In the genomic region with DNA sequence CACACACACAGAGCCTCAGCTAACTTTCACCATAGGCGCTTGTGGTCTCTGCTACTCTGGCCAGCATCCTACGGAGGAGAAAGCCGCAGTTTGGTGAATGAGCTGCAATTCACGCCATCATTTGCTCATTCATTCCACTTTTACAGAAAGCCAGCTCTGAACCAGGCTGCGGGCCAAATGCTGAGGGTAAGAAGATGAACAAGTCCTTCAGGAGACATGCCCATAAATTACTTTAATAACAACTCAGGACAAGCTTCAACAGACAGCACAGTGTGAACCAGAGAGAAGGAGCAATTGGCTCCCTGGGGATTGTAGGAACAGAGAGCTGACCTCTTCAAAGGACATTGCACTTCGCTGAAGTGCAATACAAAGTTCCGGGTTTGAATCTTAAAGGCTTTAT, we compare ENCODE assay signal across 9 mouse cellular contexts. TPM values are rescaled to one million over a fixed set of nuclear protein-coding genes. Genes with fewer than 3 reads are reported as not detected.
A peak's percentile ranks its signal among the peaks of the same experiment; 100 is the strongest.
DNase-seq lines count a peak whose midpoint lies in the region; ATAC-seq lines count a peak whose summit lies in the region.
"Had no signal": no experiment of that assay in that cellular context is flagged by ENCODE, and none has a peak within 500 bp of the region (broad histone marks: within the 10 kb centered on the region; RNA-seq: fewer than 3 reads in every experiment).

No protein-coding gene starts in this region.

- WGBS in embryonic facial prominence, embryonic 12.5 days: 67% methylated on average over 7 of the region's 7 CpGs
- WGBS in embryonic facial prominence, embryonic 10.5 days: 67% methylated on average over 7 of the region's 7 CpGs
- WGBS in liver, embryonic 13.5 days (ENCODE audit: insufficient replicate concordance): 44% methylated on average over 7 of the region's 7 CpGs

- H3K36me3 ChIP-seq in embryonic facial prominence, embryonic 12.5 days: no peaks in the 10 kb centered on the region
- H3K36me3 ChIP-seq in embryonic facial prominence, embryonic 10.5 days (replicated peaks): no peaks in the 10 kb centered on the region
- peaks cover 8% of the 10 kb centered on the region; the same call in 1 of the 2 replicates for H3K36me3 ChIP-seq in liver, embryonic 13.5 days

- H3K4me1 ChIP-seq in embryonic facial prominence, embryonic 12.5 days: peaks cover 5% of the 10 kb centered on the region
- peaks cover 20% of the 10 kb centered on the region for H3K4me1 ChIP-seq in embryonic facial prominence, embryonic 10.5 days
- H3K4me1 ChIP-seq in liver, embryonic 13.5 days (replicated peaks): peaks cover 77% of the 10 kb centered on the region

- H3K27me3 ChIP-seq in embryonic facial prominence, embryonic 12.5 days: peaks cover 35% of the 10 kb centered on the region
- peaks cover 55% of the 10 kb centered on the region for H3K27me3 ChIP-seq in embryonic facial prominence, embryonic 10.5 days (replicated peaks; ENCODE audit: low read depth, poor library complexity, severe bottlenecking)
- no peaks in the 10 kb centered on the region for H3K27me3 ChIP-seq in liver, embryonic 13.5 days

- H3K9me3 ChIP-seq in embryonic facial prominence, embryonic 12.5 days: no peaks in the 10 kb centered on the region
- no peaks in the 10 kb centered on the region for H3K9me3 ChIP-seq in embryonic facial prominence, embryonic 10.5 days
- H3K9me3 ChIP-seq in liver, embryonic 13.5 days (replicated peaks): no peaks in the 10 kb centered on the region

- H3K4me2 ChIP-seq in embryonic facial prominence, embryonic 12.5 days (replicated peaks): 0 out of 2 replicates have a peak overlapping the region, but pooled peaks have one; percentile 99
- H3K4me2 ChIP-seq in liver, embryonic 13.5 days: peak overlapping the region; percentile 91

- ATAC-seq in embryonic facial prominence, embryonic 12.5 days (ENCODE audit: insufficient number of reproducible peaks, insufficient read depth, low FRiP score, low TSS enrichment): no peak
- ATAC-seq in liver, embryonic 13.5 days (ENCODE audit: low read depth): no peak
- ATAC-seq in megakaryocyte, adult 5-6 weeks (ENCODE audit: poor library complexity, severe bottlenecking): no peak

- no peak for DNase-seq in embryonic facial prominence, embryonic 10.5 days (ENCODE audit: low spot score)
- DNase-seq in kidney, adult 11 months: peak; percentile 16
- DNase-seq in kidney, adult 8-10 months: no peak
- DNase-seq in adrenal gland, postnatal 25 days: peak; percentile 58
- DNase-seq in liver, embryonic 13.5 days: no peak
- DNase-seq in right cerebral cortex, postnatal 4 days: no peak

- no peak overlapping the region for H3K9ac ChIP-seq in embryonic facial prominence, embryonic 12.5 days
- peak overlapping the region; percentile 69 for H3K9ac ChIP-seq in liver, embryonic 13.5 days

- no peak overlapping the region for H3K27ac ChIP-seq in embryonic facial prominence, embryonic 12.5 days
- H3K27ac ChIP-seq in embryonic facial prominence, embryonic 10.5 days (replicated peaks): no peak overlapping the region; the same call in 1 of the 2 replicates
- peak overlapping the region; percentile 94 for H3K27ac ChIP-seq in liver, embryonic 13.5 days

- no peak overlapping the region for H3K4me3 ChIP-seq in embryonic facial prominence, embryonic 12.5 days
- no peak overlapping the region for H3K4me3 ChIP-seq in embryonic facial prominence, embryonic 10.5 days
- peak overlapping the region; percentile 94 for H3K4me3 ChIP-seq in liver, embryonic 13.5 days (replicated peaks)
- H3K4me3 ChIP-seq: myocyte had no signal

RNA-seq across cellular contexts. Expression of gene Cited4, which starts 0.6 kb away (rescaled TPM):
- 5.8 and 7.3 TPM in 2 replicates for polyA plus RNA-seq in embryonic facial prominence, embryonic 12.5 days (2016; fragmentation: Nextera tagmentation; extraction: Ambion mirVana)
- polyA plus RNA-seq in embryonic facial prominence, embryonic 10.5 days (2016; fragmentation: Nextera tagmentation; extraction: Ambion mirVana): 9.9 and 10.3 TPM in 2 replicates
- total RNA-seq in adrenal gland, postnatal 25 days (2021): 61.7 and 80.0 TPM in 2 replicates
- polyA plus RNA-seq in liver, embryonic 13.5 days (2015; fragmentation: Nextera tagmentation; extraction: Ambion mirVana): 124 and 128 TPM in 2 replicates
- total RNA-seq in megakaryocyte, adult 5-6 weeks (2015): 0.65 and 1.1 TPM in 2 replicates
- 0.33 and 1.6 TPM in 2 replicates for total RNA-seq in megakaryocyte, adult 5-6 weeks (2017)
- polyA plus RNA-seq: myocyte had no signal

Comparison
In these comparisons a context has a peak if more than half of its experiments do, and no peak if none do; other contexts are left out.
1. DNase-seq: peak in kidney, adult 11 months (single experiment) and adrenal gland, postnatal 25 days (single experiment); none in embryonic facial prominence, embryonic 10.5 days (single experiment), kidney, adult 8-10 months (0 of 2), liver, embryonic 13.5 days (single experiment) and right cerebral cortex, postnatal 4 days (single experiment).
2. RNA of gene Cited4, which starts 0.6 kb away (polyA plus RNA-seq): 124 to 128 TPM in liver, embryonic 13.5 days; 9.9 to 10.3 TPM in embryonic facial prominence, embryonic 10.5 days and 5.8 to 7.3 TPM in embryonic facial prominence, embryonic 12.5 days; every median in the first group is over 10 times any median in the second.